Mouse (Mus musculus) C2C12 (cell line): ENCODE data around the gene Cyp2c38.
"Not testable (repeated sequence)": the region's sequence is repeated elsewhere in the genome, so short reads cannot be mapped to it uniquely, and the experiment has no call there.

Experiments
- CEBPB ChIP-seq: IDR thresholded peaks from one replicate; pipeline ENCODE4 v1.6.1; 2011; ENCODE audit warnings: low read depth, mild to moderate bottlenecking, control low read depth, moderate library complexity
- CTCF ChIP-seq: IDR thresholded peaks from one replicate; pipeline ENCODE4 v1.5.1; 2011; ENCODE audit not compliant: control insufficient read depth, insufficient read depth, insufficient read length
- FOSL1 ChIP-seq: IDR thresholded peaks from one replicate; pipeline ENCODE4 v1.8.0; 2011; ENCODE audit warnings: mild to moderate bottlenecking, low read length; ENCODE audit not compliant: poor library complexity, insufficient read depth, severe bottlenecking
- MAX ChIP-seq: IDR thresholded peaks from one replicate; pipeline ENCODE4 v1.6.1; 2011; ENCODE audit warnings: mild to moderate bottlenecking, control low read depth
- MYOG ChIP-seq: IDR thresholded peaks from one replicate; pipeline ENCODE4 v1.6.1; 2011; ENCODE audit not compliant: control insufficient read depth, insufficient read length; ENCODE audit errors: extremely low read depth
- USF1 ChIP-seq: IDR thresholded peaks from one replicate; pipeline ENCODE4 v1.6.1; 2011; ENCODE audit warnings: low read depth, mild to moderate bottlenecking, control low read depth, moderate library complexity

DNA sequence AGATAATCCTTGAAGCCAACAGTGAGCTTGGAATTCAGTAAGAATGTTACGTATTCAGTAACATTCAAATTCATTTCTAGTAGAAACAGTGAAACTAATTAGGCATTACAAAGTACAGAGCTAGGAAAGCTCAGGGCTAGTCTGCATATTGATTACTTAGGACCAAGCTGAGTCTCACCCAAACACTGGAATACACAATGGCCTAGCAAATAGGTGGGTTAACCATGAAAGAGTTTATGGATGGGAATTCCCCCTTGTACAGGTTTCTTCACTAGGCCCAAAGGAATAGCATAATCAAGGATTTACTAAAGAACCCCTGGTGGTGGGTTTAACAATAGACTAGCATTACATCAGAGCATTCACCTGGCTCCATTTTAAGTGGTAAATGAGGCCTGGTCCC lies 21.1 kb upstream of the Cyp2c38 start:
- not testable (repeated sequence) for TF ChIP-seq CTCF, FOSL1, USF1, CEBPB, MAX, MYOG
